Mouse (Mus musculus): ENCODE data around the gene Cyp2c23.

GRCm38 (mm10) chr19:44030024-44030423 lies 1.0 kb upstream of the Cyp2c23 start:
- TF ChIP-seq MYOD1 (IDR thresholded peaks at IDR 0.05; ENCODE audit: control insufficient read depth in 1 of 3, insufficient read length in 2 of 3, low read depth in 2 of 3) (no peak), TCF12 (IDR thresholded peaks at IDR 0.05; ENCODE audit: insufficient read depth, poor library complexity, severe bottlenecking) (no peak), POLR2A (IDR thresholded peaks at IDR 0.05; ENCODE audit: insufficient read length, low read depth) (no peak)

Data from myocyte (in vitro differentiated cells).